Mouse (Mus musculus) neural tube, embryonic 14.5 days (tissue): ENCODE results near the gene Mprip. TPM values are rescaled to one million over a fixed set of nuclear protein-coding genes. Genes with fewer than 3 reads are reported as not detected.
"Not testable (repeated sequence)": the region's sequence is repeated elsewhere in the genome, so short reads cannot be mapped to it uniquely, and the experiment has no call there.

Experiments
- ATAC-seq: fragments of 200-750 bp; cut with Nextera tagmentation; 2 replicates; pipeline ENCODE4 v1.8.0; 2017; ENCODE audit warnings: low read depth, mild to moderate bottlenecking, moderate TSS enrichment, moderate library complexity
- H3K27ac ChIP-seq: fragments of 300-500 bp; sonication (generic); 2 replicates; pipeline ENCODE4 v1.5.1; 2014; ENCODE audit warnings: low read depth, mild to moderate bottlenecking, control low read depth, low read length, moderate library complexity, mixed read lengths
- H3K27me3 ChIP-seq: fragments of 300-500 bp; sonication (generic); 2 replicates; pipeline ENCODE4 v1.6.1; 2014; ENCODE audit warnings: low read length; ENCODE audit not compliant: control insufficient read depth, insufficient read depth
- H3K36me3 ChIP-seq: fragments of 300-500 bp; sonication (generic); 2 replicates; pipeline ENCODE4 v1.6.1; 2014; ENCODE audit warnings: low read length, mixed read lengths; ENCODE audit not compliant: control insufficient read depth, insufficient read depth
- H3K4me1 ChIP-seq: fragments of 300-500 bp; sonication (generic); 2 replicates; pipeline ENCODE4 v1.6.1; 2014; ENCODE audit warnings: low read length; ENCODE audit not compliant: control insufficient read depth, insufficient read depth
- H3K4me2 ChIP-seq: fragments of 300-500 bp; sonication (generic); 2 replicates; pipeline ENCODE4 v1.6.1; 2014; ENCODE audit warnings: mild to moderate bottlenecking, low read depth, low read length, control low read depth
- H3K4me3 ChIP-seq: fragments of 300-500 bp; sonication (generic); 2 replicates; pipeline ENCODE4 v1.5.1; 2014; ENCODE audit warnings: low read depth, low read length, control low read depth, mixed read lengths
- H3K9ac ChIP-seq: fragments of 300-500 bp; sonication (generic); replicated peaks from 2 replicates; pipeline ENCODE4 v1.6.1; 2014; ENCODE audit warnings: low read depth, mild to moderate bottlenecking, control low read depth, low read length, mixed read lengths
- H3K9me3 ChIP-seq: fragments of 300-500 bp; sonication (generic); 2 replicates; pipeline ENCODE4 v1.6.1; 2016; ENCODE audit warnings: low read length; ENCODE audit not compliant: control insufficient read depth
- WGBS: fragments of 180-500 bp; shearing (Covaris S2); extraction: QIAGEN DNeasy Blood & Tissue Kit; methylation state at CpG from one replicate; pipeline ENCODE4 v1.1.7; 2014; 5-methylcytosine and 5-hydroxymethylcytosine counted together
- polyA plus RNA-seq: library from polyadenylated mRNA; unstranded; fragments of >200 nt; fragmentation: Nextera tagmentation; extraction: Ambion mirVana; gene quantifications from 2 replicates; pipeline ENCODE4 v1.2.1, GENCODE M21; 2014

Mprip gene
- polyA plus RNA-seq, 1 experiment from 2014 or later, result 54.6 TPM

DNA sequence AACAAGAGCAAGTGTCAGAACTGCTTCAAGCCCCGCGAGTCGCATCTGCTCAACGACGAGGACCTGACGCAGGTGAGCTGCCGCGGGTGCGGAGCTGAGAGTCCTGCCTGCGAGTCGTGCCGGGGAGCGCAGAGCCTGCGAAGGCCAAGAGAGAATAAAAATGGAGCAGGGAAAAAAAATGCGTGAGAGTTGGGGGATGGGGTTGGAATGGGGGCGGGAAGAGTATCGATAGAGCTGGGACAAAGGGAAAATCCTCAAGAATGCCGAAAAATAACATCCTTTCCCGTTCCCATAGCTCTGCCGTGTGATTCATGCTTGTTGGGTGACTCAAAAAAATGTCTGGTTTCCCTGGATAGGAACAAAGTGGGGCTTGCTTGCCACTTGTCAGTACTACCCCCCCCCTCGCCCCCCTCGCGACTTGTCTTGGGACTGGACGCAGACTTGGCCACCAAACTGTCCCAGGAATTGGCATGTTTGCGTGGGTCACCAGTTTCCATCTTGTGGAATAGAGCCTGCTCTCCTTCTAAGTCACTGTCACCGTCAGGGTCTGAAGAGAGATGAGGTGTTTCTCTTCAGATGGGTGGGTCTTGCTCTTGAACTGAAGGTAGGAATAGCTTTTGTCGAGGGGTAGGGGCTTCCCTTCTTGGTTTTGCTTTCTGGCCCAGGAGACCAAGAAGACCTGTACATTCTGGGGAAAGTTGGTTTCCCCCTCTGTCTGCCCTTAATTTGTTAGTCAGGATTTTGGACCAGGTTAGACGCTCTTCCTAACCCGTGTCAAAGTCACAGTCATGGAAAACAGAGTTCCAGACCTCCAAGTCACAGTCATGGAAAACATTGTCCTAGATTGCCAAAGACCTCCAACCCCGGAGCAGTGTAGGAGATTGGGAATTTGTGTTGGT, 2.0 kb downstream of the Mprip start:
- WGBS, result 3% methylated on average over 30 of the region's 30 CpGs
- peak overlapping the region; percentile 73 for H3K4me3 ChIP-seq
- no peaks in the 10 kb centered on the region for H3K9me3 ChIP-seq
- H3K27me3 ChIP-seq, result no peaks in the 10 kb centered on the region
- peak overlapping the region; percentile 89 for H3K9ac ChIP-seq
- H3K36me3 ChIP-seq, result no peaks in the 10 kb centered on the region
- peak; percentile 23 for ATAC-seq
- H3K27ac ChIP-seq, result peak overlapping the region; percentile 87
- H3K4me2 ChIP-seq, result peak overlapping the region; percentile 92
- peaks cover 27% of the 10 kb centered on the region for H3K4me1 ChIP-seq

- peak overlapping the region; percentile 92 for H3K4me2 ChIP-seq
- no peak overlapping the region for H3K27ac ChIP-seq
- H3K9ac ChIP-seq, result peak overlapping the region; percentile 89; the same call in 1 of the 2 replicates
- ATAC-seq, result no peak
- no peaks in the 10 kb centered on the region for H3K36me3 ChIP-seq
- 2% methylated on average over 3 of the region's 3 CpGs for WGBS
- H3K27me3 ChIP-seq, result no peaks in the 10 kb centered on the region
- peak overlapping the region; percentile 73 for H3K4me3 ChIP-seq
- no peaks in the 10 kb centered on the region for H3K9me3 ChIP-seq
- peaks cover 27% of the 10 kb centered on the region for H3K4me1 ChIP-seq
These were observed 2.7 kb downstream of the Mprip start for GRCm38 (mm10) chr11:59663776-59664320.

- peak overlapping the region; percentile 92 for H3K4me2 ChIP-seq
- 41% methylated on average over 3 of the region's 3 CpGs for WGBS
- H3K4me1 ChIP-seq, result peaks cover 27% of the 10 kb centered on the region
- no peaks in the 10 kb centered on the region for H3K27me3 ChIP-seq
- ATAC-seq, result no peak
- no peaks in the 10 kb centered on the region for H3K9me3 ChIP-seq
- H3K36me3 ChIP-seq, result no peaks in the 10 kb centered on the region
- H3K9ac ChIP-seq, result no peak overlapping the region
- H3K27ac ChIP-seq, result no peak overlapping the region
- H3K4me3 ChIP-seq, result no peak overlapping the region
These were observed 3.7 kb downstream of the Mprip start for GRCm38 (mm10) chr11:59664818-59665217.

DNA sequence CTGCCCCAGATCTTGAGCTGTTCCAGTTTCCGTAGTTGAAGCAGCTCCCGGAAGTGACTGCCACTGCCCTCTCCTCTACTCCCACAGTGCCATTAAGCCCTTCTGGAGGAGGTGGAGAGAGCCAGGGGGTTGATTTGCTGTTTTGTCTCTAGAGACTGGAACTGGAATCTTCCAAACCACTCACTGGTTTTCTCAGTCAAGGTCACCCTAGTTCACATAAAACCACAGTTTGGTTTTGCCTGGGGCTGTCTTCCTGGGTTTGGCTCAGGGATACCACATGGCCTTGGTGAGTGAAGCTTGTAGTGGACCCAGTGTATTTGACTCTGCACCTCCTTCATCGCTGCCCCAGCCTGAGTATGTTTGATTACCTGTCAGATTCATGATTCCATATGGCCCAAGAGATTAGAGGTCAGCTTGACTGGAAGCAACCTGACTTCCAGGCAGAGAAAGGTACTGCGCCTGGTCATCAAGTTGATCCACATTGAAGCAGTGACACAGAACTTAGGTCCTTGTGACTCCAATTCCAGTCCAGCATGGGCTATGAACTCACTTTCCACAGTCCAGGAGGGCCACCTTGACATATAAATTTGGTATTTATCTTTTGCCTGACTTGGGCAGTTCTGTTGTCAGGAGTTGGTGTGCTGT, 10.1 kb downstream of the Mprip start:
- Histone ChIP-seq H3K4me1 (no peaks in the 10 kb centered on the region; the same call in 1 of the 2 replicates), H3K4me3 (no peak overlapping the region), H3K9ac (no peak overlapping the region), H3K36me3 (no peaks in the 10 kb centered on the region), H3K27me3 (no peaks in the 10 kb centered on the region), H3K4me2 (no peak overlapping the region), H3K27ac (no peak overlapping the region), H3K9me3 (no peaks in the 10 kb centered on the region)
- WGBS, result 87% methylated on average over 4 of the region's 4 CpGs
- no peak for ATAC-seq

GRCm38 (mm10) chr11:59674013-59674412, 12.9 kb downstream of the Mprip start:
- ATAC-seq, result no peak
- Histone ChIP-seq H3K9me3 (no peaks in the 10 kb centered on the region), H3K36me3 (no peaks in the 10 kb centered on the region), H3K27me3 (no peaks in the 10 kb centered on the region), H3K4me2 (no peak overlapping the region), H3K9ac (no peak overlapping the region), H3K4me3 (no peak overlapping the region), H3K4me1 (no peaks in the 10 kb centered on the region), H3K27ac (no peak overlapping the region)
- WGBS, result 93% methylated on average over 3 of the region's 3 CpGs

- not testable (repeated sequence) for H3K27me3 ChIP-seq, H3K9ac ChIP-seq, H3K27ac ChIP-seq, H3K4me1 ChIP-seq, H3K4me2 ChIP-seq, ATAC-seq, H3K9me3 ChIP-seq, H3K36me3 ChIP-seq, H3K4me3 ChIP-seq
- WGBS, result 98% methylated on average over 8 of the region's 8 CpGs
These were observed 13.6 kb downstream of the Mprip start for GRCm38 (mm10) chr11:59674746-59675145.

DNA sequence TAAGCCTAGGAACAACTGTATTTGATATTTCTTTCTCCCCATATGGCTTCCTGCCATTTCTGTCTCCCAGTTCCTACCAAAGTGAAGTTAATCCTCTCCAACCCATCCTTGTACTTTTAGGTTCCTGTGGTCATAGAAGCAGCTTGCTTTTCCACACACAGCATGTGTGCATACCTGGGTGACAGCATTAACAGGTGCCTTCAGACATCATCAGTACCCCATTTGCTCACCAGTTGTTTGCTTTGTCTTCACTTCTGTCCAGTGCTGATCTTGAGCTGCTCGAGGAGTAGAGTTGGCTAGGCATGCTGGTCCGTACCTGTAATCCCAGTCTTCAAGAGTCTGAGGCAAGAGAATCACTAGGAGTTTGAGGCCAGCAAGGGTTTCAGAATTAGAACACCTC, 16.7 kb downstream of the Mprip start:
- no peak overlapping the region for H3K27ac ChIP-seq
- no peak overlapping the region for H3K9ac ChIP-seq
- no peaks in the 10 kb centered on the region for H3K4me1 ChIP-seq
- no peaks in the 10 kb centered on the region for H3K9me3 ChIP-seq
- ATAC-seq, result no peak
- WGBS, result 94% methylated on average over 2 of the region's 2 CpGs
- no peak overlapping the region for H3K4me3 ChIP-seq
- no peaks in the 10 kb centered on the region for H3K27me3 ChIP-seq
- H3K36me3 ChIP-seq, result no peaks in the 10 kb centered on the region
- H3K4me2 ChIP-seq, result no peak overlapping the region

DNA sequence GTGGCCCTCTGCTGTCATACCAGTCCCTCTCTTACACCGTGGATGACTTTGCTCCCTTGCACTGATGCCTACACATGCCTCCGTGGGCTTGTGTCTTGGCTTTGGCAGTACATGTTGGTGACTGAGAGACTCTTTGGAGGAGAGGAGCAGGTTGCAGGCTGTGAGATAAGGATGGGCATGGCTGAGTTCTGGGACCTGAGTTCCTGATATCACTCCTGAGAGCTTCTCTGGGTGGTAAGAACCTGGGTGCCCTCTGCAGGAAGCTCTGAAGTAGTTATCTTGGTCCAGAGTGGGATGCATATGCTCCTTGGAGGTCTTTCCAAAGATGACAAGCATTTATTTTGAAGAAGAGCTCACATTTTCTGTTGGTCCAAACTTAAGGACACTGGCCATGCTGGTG, 17.6 kb downstream of the Mprip start:
- Histone ChIP-seq H3K4me3 (no peak overlapping the region), H3K4me1 (no peaks in the 10 kb centered on the region), H3K9me3 (no peaks in the 10 kb centered on the region), H3K27ac (no peak overlapping the region), H3K9ac (no peak overlapping the region), H3K4me2 (no peak overlapping the region), H3K36me3 (no peaks in the 10 kb centered on the region), H3K27me3 (no peaks in the 10 kb centered on the region)
- ATAC-seq, result no peak
- 100% methylated on average over 2 of the region's 2 CpGs for WGBS

DNA sequence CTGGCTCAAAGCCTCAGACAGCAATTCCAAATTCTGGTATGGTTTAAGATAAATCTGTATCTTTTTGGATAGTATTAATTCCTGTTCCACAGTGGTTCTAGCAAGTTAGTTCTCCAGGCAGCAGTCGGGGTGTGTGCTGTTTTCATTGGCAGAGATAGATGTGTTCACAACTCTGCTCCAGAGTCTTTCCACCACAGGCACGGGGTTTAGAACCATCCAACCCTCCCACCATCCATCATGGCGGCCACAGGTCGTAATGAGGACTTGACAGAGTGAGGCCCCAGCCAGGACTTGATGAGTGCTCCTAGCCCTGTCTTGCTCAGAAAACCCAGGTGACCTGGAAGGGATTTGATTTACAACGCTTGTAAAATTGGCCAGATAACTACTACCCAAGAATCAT, 19.0 kb downstream of the Mprip start:
- no peak for ATAC-seq
- 84% methylated on average over 5 of the region's 5 CpGs for WGBS
- H3K27me3 ChIP-seq, result no peaks in the 10 kb centered on the region

More for the DNA sequence above, 19.0 kb downstream of the Mprip start:
- H3K4me3 ChIP-seq, result no peak overlapping the region
- no peak overlapping the region for H3K27ac ChIP-seq
- H3K4me2 ChIP-seq, result no peak overlapping the region
- no peaks in the 10 kb centered on the region for H3K4me1 ChIP-seq
- no peak overlapping the region for H3K9ac ChIP-seq
- no peaks in the 10 kb centered on the region for H3K9me3 ChIP-seq
- H3K36me3 ChIP-seq, result no peaks in the 10 kb centered on the region
